In genomic region chr3:146500810-146501201, GRCm38 (mm10) we compare ENCODE assay signal across 8 mouse cellular contexts. TPM values are rescaled to one million over a fixed set of nuclear protein-coding genes. Genes with fewer than 3 reads are reported as not detected.
DNase-seq lines count a peak whose midpoint lies in the region; ATAC-seq and TF ChIP-seq lines count a peak whose summit lies in the region.

No protein-coding gene starts in this region.

- H3K27ac ChIP-seq in spleen, adult 2 months (ENCODE audit: insufficient read depth, low read length), result no peak overlapping the region
- H3K27ac ChIP-seq in embryonic facial prominence, embryonic 14.5 days (replicated peaks; ENCODE audit: low read depth, low read length), result peak overlapping the region; percentile 93
- H3K27ac ChIP-seq in limb, embryonic 11.5 days (replicated peaks; ENCODE audit: low read depth, low read length), result no peak overlapping the region
- H3K27ac ChIP-seq in stomach, embryonic 14.5 days (ENCODE audit: low read length), result peak overlapping the region; percentile 91; the same call in 1 of the 2 replicates

- H3K27me3 ChIP-seq in spleen, adult 2 months (ENCODE audit: control insufficient read depth, insufficient read depth, low read length), result no peaks in the 10 kb centered on the region
- H3K27me3 ChIP-seq in embryonic facial prominence, embryonic 14.5 days (replicated peaks; ENCODE audit: control insufficient read depth, insufficient read depth, low read length), result no peaks in the 10 kb centered on the region
- H3K27me3 ChIP-seq in limb, embryonic 11.5 days (ENCODE audit: control insufficient read depth, insufficient read depth, low read length), result no peaks in the 10 kb centered on the region
- no peaks in the 10 kb centered on the region for H3K27me3 ChIP-seq in stomach, embryonic 14.5 days (ENCODE audit: control insufficient read depth, insufficient read depth, low read length)

- peak overlapping the region; percentile 72 for H3K4me2 ChIP-seq in embryonic facial prominence, embryonic 14.5 days (ENCODE audit: low read depth, low read length)
- H3K4me2 ChIP-seq in limb, embryonic 11.5 days (ENCODE audit: low read depth, severe bottlenecking), result peak overlapping the region; percentile 63
- peak overlapping the region; percentile 82 for H3K4me2 ChIP-seq in stomach, embryonic 14.5 days (replicated peaks; ENCODE audit: low read depth, low read length)

- H3K36me3 ChIP-seq in spleen, adult 2 months (ENCODE audit: control insufficient read depth, insufficient read depth, low read length), result peaks cover 11% of the 10 kb centered on the region
- peaks cover 27% of the 10 kb centered on the region for H3K36me3 ChIP-seq in embryonic facial prominence, embryonic 14.5 days (ENCODE audit: control insufficient read depth, insufficient read depth, low read length)
- H3K36me3 ChIP-seq in limb, embryonic 11.5 days (ENCODE audit: control insufficient read depth, insufficient read depth, low read length), result peaks cover 8% of the 10 kb centered on the region
- H3K36me3 ChIP-seq in stomach, embryonic 14.5 days (ENCODE audit: control insufficient read depth, insufficient read depth, low read length), result peaks cover 21% of the 10 kb centered on the region

- TF ChIP-seq POLR2A in spleen, adult 2 months (IDR thresholded peaks at IDR 0.05; ENCODE audit: low read depth, low read length), result no peak

- no peaks in the 10 kb centered on the region for H3K9me3 ChIP-seq in embryonic facial prominence, embryonic 14.5 days (ENCODE audit: control insufficient read depth, low read length)
- H3K9me3 ChIP-seq in limb, embryonic 11.5 days (ENCODE audit: control insufficient read depth, low read length), result no peaks in the 10 kb centered on the region
- no peaks in the 10 kb centered on the region for H3K9me3 ChIP-seq in stomach, embryonic 14.5 days (ENCODE audit: control insufficient read depth, low read depth, low read length)

- H3K4me3 ChIP-seq in spleen, adult 2 months (ENCODE audit: extremely low read depth, insufficient read depth, insufficient read length), result peak overlapping the region; percentile 99
- H3K4me3 ChIP-seq in embryonic facial prominence, embryonic 14.5 days (ENCODE audit: low read depth, low read length), result peak overlapping the region; percentile 67
- peak overlapping the region; percentile 76 for H3K4me3 ChIP-seq in limb, embryonic 11.5 days (ENCODE audit: low read depth, low read length)
- peak overlapping the region; percentile 94 for H3K4me3 ChIP-seq in stomach, embryonic 14.5 days (ENCODE audit: low read depth, low read length)

- peaks cover 7% of the 10 kb centered on the region for H3K4me1 ChIP-seq in spleen, adult 2 months (ENCODE audit: control insufficient read depth, insufficient read depth, insufficient read length)
- peaks cover 18% of the 10 kb centered on the region for H3K4me1 ChIP-seq in embryonic facial prominence, embryonic 14.5 days (ENCODE audit: control insufficient read depth, insufficient read depth, low read length)
- peaks cover 4% of the 10 kb centered on the region for H3K4me1 ChIP-seq in limb, embryonic 11.5 days (ENCODE audit: control insufficient read depth, insufficient read depth, low read length)
- peaks cover 18% of the 10 kb centered on the region; the same call in 1 of the 2 replicates for H3K4me1 ChIP-seq in stomach, embryonic 14.5 days (ENCODE audit: control insufficient read depth, insufficient read depth, low read length)

- DNase-seq in spleen, adult 2 months (ENCODE audit: low read depth in 1 of 2, low spot score in 2 of 2), result no peak
- no peak for DNase-seq in spleen, postnatal 14 days (ENCODE audit: low spot score in 2 of 2)
- no peak for DNase-seq in embryonic facial prominence, embryonic 14.5 days (ENCODE audit: low spot score)
- no peak for DNase-seq in limb, embryonic 11.5 days (ENCODE audit: low spot score)
- DNase-seq in frontal cortex, postnatal 36 days (ENCODE audit: low spot score in 2 of 2), result no peak
- no peak for DNase-seq in right cerebral cortex, postnatal 25 days
- no peak for DNase-seq in ovary, postnatal 14 days (ENCODE audit: low spot score)

- peak overlapping the region; percentile 87 for H3K9ac ChIP-seq in embryonic facial prominence, embryonic 14.5 days (ENCODE audit: low read depth, low read length)
- H3K9ac ChIP-seq in limb, embryonic 11.5 days (ENCODE audit: low read length), result peak overlapping the region; percentile 85
- peak overlapping the region; percentile 87 for H3K9ac ChIP-seq in stomach, embryonic 14.5 days (replicated peaks; ENCODE audit: low read depth, low read length)

- TF ChIP-seq CTCF in spleen, adult 2 months (IDR thresholded peaks at IDR 0.05; ENCODE audit: extremely low read depth, insufficient read depth, insufficient read length, insufficient replicate concordance), result no peak

- WGBS in spleen, adult 2 months, result 11% methylated on average over 5 of the region's 5 CpGs
- 5% methylated on average over 5 of the region's 5 CpGs for WGBS in embryonic facial prominence, embryonic 14.5 days
- WGBS in limb, embryonic 11.5 days, result 9% methylated on average over 5 of the region's 5 CpGs
- WGBS in stomach, embryonic 14.5 days, result 6% methylated on average over 5 of the region's 5 CpGs

- no peak for ATAC-seq in embryonic facial prominence, embryonic 14.5 days (ENCODE audit: low read depth)
- no peak for ATAC-seq in limb, embryonic 11.5 days (ENCODE audit: insufficient number of reproducible peaks, low FRiP score, low TSS enrichment, low read depth)
- no peak for ATAC-seq in stomach, embryonic 14.5 days (ENCODE audit: insufficient number of reproducible peaks, insufficient read depth, low FRiP score, low read depth)

RNA-seq across cellular contexts. Expression of gene Gng5, which starts 1.2 kb away (rescaled TPM):
- polyA plus RNA-seq in spleen, adult 2 months (2012; rRNA removed), result 178 and 234 TPM in 2 replicates
- polyA plus RNA-seq in embryonic facial prominence, embryonic 14.5 days (2014; fragmentation: Nextera tagmentation; extraction: Ambion mirVana), result 846 and 915 TPM in 2 replicates
- 1,225 and 1,227 TPM in 2 replicates for polyA plus RNA-seq in limb, embryonic 11.5 days (2014; fragmentation: Nextera tagmentation; extraction: Ambion mirVana)
- polyA plus RNA-seq in stomach, embryonic 14.5 days (2014; fragmentation: Nextera tagmentation; extraction: Ambion mirVana), result 946 and 996 TPM in 2 replicates

RNA-seq across cellular contexts. Expression of gene Spata1, which starts 1.3 kb away (rescaled TPM):
- polyA plus RNA-seq in spleen, adult 2 months (2012; rRNA removed), result 0.45 and 0.78 TPM in 2 replicates
- 5.1 and 6.0 TPM in 2 replicates for polyA plus RNA-seq in embryonic facial prominence, embryonic 14.5 days (2014; fragmentation: Nextera tagmentation; extraction: Ambion mirVana)
- 6.4 and 9.6 TPM in 2 replicates for polyA plus RNA-seq in limb, embryonic 11.5 days (2014; fragmentation: Nextera tagmentation; extraction: Ambion mirVana)
- 6.3 and 8.0 TPM in 2 replicates for polyA plus RNA-seq in stomach, embryonic 14.5 days (2014; fragmentation: Nextera tagmentation; extraction: Ambion mirVana)

RNA-seq across cellular contexts. Expression of gene Rpf1, which starts 20.4 kb away (rescaled TPM):
- polyA plus RNA-seq in spleen, adult 2 months (2012; rRNA removed), result 6.7 TPM in 2 replicates
- polyA plus RNA-seq in embryonic facial prominence, embryonic 14.5 days (2014; fragmentation: Nextera tagmentation; extraction: Ambion mirVana), result 39.8 and 43.6 TPM in 2 replicates
- polyA plus RNA-seq in limb, embryonic 11.5 days (2014; fragmentation: Nextera tagmentation; extraction: Ambion mirVana), result 72.5 and 74.7 TPM in 2 replicates
- 48.0 and 48.1 TPM in 2 replicates for polyA plus RNA-seq in stomach, embryonic 14.5 days (2014; fragmentation: Nextera tagmentation; extraction: Ambion mirVana)

RNA-seq across cellular contexts. Expression of gene Ctbs, which starts 51.2 kb away (rescaled TPM):
- polyA plus RNA-seq in spleen, adult 2 months (2012; rRNA removed), result 2.1 TPM in 2 replicates
- polyA plus RNA-seq in embryonic facial prominence, embryonic 14.5 days (2014; fragmentation: Nextera tagmentation; extraction: Ambion mirVana), result 10.5 and 12.7 TPM in 2 replicates
- polyA plus RNA-seq in limb, embryonic 11.5 days (2014; fragmentation: Nextera tagmentation; extraction: Ambion mirVana), result 5.7 and 7.1 TPM in 2 replicates
- polyA plus RNA-seq in stomach, embryonic 14.5 days (2014; fragmentation: Nextera tagmentation; extraction: Ambion mirVana), result 12.4 and 14.6 TPM in 2 replicates

Comparison
In these comparisons a context has a peak if more than half of its experiments do, and no peak if none do; other contexts are left out.
1. H3K27ac ChIP-seq: peak in embryonic facial prominence, embryonic 14.5 days (single experiment) and stomach, embryonic 14.5 days (single experiment); none in spleen, adult 2 months (single experiment) and limb, embryonic 11.5 days (single experiment).
2. Peak in every context shown above with its lines, with median percentiles within 50 percentile points of each other: H3K4me3 ChIP-seq, H3K4me2 ChIP-seq and H3K9ac ChIP-seq.